Mouse (Mus musculus): ENCODE measurements around the gene Slc25a13. TPM values are rescaled to one million over a fixed set of nuclear protein-coding genes. Genes with fewer than 3 reads are reported as not detected.
"Not testable (repeated sequence)": the region's sequence is repeated elsewhere in the genome, so short reads cannot be mapped to it uniquely, and the experiment has no call there.

Slc25a13 gene
- total RNA-seq, 2 experiments from 2014 or later, result 124 to 140 TPM

DNA sequence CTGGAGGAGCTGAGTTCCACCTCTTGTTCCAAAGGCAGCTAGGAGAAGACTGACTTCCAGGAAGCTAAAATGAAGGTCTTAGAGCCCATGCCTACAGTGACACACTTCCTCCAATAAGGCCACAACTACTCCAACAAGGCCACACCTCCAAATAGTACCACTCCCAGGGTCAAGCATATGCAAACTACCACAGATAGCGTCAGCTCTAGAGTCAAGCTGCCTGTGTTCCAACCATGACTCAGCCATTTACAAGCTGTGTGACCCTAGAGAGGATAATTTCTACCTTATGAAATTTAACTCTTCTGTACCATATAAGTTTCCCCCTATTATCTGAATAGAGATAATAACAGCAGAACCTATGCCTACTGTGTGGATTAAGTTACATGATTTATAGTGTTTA, 9.6 kb downstream of the Slc25a13 start:
- intact Hi-C loops (cut with DNase I), result no loop called here
- no peak for DNase-seq (ENCODE audit: low spot score)

- intact Hi-C loops (cut with DNase I), result no loop called here
- no peak for DNase-seq (ENCODE audit: low spot score)
Measured at GRCm38 (mm10) chr6:6205599-6206165, 11.3 kb downstream of the Slc25a13 start.

DNA sequence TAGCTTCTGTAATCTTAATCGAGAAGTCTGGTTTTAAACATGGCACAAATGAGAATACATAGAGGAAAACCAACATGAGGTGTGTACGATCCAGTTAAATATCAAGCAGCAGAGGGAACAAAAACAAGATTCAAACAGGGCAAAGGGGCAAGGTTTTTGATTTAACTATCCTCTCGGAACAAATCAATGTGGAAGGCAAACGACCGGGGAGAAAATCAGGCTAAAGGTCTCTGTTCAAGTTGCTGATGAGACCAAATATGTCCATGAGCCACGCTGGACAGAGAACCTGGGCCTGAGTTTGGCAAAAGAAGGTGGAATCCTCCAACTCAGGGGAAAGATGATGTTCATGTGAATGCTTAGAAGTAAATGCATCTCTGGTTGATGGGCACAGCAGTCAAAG, 14.5 kb downstream of the Slc25a13 start:
- intact Hi-C loops (cut with DNase I), result no loop called here
- DNase-seq (ENCODE audit: low spot score), result no peak

- no peak for DNase-seq (ENCODE audit: low spot score)
- intact Hi-C loops (cut with DNase I), result no loop called here
Measured at GRCm38 (mm10) chr6:6201977-6202376, 15.0 kb downstream of the Slc25a13 start.

DNA sequence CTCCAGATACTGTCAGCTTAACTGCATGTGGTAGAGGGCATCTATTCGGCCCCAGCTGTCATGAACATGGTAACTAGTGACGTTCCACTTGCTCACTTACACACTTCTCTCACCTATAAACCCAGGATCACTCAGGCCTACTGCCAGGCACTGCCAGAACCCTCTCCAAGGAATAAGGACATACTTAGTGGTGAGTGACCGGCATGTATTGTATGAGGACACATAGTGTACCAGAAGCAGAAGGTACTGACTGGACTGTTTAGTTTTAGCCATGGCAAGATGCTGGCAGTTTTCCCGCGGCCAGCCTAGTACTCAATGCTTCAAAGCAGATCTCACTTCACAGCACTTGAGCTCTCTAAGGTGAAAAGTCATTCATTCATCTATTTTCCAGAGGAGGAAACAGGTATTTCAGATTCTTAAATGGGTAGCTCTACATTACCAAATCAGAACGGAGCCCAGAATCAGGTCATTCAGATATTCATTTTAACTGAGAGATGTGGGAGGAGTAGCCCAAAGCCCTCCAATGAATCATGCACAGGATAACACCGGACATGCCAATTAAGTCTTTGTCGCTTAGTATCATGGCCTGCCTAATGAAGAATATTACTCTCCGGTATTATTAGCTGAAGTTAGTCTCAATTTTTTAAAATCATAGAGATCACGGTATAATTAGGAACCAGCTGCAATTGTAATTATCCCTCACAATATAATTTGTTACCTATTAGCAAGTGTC, 17.7 kb downstream of the Slc25a13 start:
- intact Hi-C loops (cut with DNase I), result no loop called here
- DNase-seq (ENCODE audit: low spot score), result no peak

DNA sequence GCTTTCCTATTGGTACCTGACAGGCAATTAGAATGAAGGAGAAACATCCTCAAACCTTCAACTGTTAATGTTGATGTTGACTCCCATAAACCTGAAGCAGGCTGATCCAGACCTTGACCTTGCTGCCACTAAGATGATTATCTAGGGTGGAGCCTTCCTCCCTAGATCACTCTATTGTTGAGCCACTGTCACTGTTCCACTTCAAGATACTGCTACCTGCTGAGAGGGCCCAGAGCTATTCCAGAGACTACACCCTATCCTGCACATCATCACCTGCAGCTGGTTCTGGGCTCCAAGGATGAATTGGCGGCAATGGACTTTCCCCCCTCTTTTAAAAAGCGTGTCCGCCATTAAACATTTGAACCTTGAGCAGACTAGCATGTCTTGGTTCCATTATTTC, 18.9 kb downstream of the Slc25a13 start:
- intact Hi-C loops (cut with DNase I); DNase-seq (ENCODE audit: low spot score): not testable (repeated sequence)

GRCm38 (mm10) chr6:6197339-6197738, 19.6 kb downstream of the Slc25a13 start:
- DNase-seq (ENCODE audit: low spot score), result no peak
- intact Hi-C loops (cut with DNase I), result no loop called here

DNA sequence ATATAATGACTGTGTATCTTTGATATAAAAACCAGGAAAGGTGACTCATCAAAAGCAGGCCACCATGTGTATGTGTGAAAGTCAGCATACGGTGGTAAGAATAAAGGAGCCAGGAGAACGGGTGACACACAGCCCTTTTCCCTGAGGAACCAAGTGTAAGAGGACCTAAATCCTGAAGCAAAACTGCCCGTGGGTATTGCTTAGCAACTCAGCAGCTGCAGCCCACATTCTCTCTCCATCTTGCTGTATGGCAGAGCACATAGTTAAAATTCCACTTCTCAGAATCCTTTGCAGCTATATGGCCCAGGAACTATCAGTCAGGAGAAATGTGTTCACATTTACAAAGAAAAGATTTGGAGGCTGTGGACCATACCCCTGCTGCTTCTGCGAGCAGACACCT, 20.4 kb downstream of the Slc25a13 start:
- intact Hi-C loops (cut with DNase I), result no loop called here
- DNase-seq (ENCODE audit: low spot score), result no peak

DNA sequence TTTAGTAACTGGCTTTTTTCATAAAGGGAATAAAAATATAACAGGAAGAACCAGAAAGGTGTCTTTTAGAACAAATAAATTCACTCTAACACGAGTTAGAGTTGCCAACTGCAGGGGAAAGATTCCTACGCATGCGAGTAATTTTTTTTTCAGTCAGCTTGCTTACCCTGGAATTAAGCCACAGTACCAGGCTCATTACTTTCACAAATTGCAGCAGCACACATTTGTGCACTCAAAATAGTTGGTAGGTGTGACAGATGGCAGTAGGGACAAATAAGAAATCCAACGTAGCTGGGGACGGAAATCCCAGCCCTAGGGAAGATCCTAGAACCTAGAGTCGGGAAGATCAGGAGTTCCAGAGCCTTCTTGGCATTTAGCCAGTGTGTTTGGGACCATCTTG, 22.1 kb downstream of the Slc25a13 start:
- no peak for DNase-seq (ENCODE audit: low spot score)
- intact Hi-C loops (cut with DNase I), result no loop called here

DNA sequence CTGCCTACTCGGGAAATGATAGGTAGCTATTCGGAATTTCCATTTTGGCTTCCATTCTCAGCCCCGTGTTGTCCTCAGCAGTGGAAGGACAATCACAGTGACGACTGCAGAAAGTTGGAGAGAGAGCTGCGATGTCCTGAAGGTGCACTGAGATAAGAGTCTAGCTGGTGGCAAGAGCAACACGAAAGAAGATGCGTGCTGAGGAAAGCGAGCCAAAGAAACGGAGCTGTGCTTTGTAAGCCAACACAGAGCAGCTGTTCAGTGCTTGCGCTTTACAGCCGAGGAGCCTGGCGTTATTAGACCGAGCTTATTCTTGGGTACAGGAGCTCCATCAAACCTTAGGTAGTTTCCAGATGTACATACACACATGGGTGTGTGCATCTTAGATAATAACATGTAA, 23.1 kb downstream of the Slc25a13 start:
- DNase-seq (ENCODE audit: low spot score), result no peak
- intact Hi-C loops (cut with DNase I), result no loop called here

- no peak for DNase-seq (ENCODE audit: low spot score)
- intact Hi-C loops (cut with DNase I), result no loop called here
Measured at GRCm38 (mm10) chr6:6192413-6192812, 24.6 kb downstream of the Slc25a13 start.

DNA sequence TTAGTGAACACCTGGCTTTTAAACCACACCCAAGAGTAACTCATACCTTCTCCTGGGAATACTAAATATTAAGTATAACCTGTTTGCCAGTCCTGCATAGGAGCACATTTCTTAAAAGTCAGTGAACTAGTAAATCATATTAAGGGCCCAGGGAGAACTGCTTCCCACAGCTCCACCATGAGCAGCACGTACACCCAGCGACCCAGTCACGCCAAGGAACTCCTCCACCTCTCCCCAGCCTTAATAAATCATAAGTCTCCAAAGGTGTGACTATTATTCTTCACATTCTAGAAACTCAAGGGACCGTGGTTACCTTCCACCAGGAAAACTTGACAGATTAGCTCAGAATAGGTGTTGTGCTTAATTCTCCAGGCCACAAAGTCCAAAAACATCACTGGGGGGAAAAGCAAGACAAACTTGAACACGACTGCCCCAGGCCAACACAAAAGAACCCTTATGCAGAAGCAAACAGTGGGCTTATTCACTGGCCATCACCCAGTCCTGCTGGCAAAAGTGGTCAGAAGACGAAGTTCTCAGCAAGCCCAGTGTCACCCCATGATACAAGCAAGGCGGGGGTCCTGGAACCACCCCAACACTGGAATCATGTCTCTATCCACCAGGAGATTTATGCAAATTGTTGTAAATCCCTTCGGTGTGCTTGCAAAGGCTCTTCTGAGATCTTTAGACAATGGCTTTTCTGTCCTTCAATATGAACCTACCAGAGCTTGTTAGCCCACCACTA, 25.2 kb downstream of the Slc25a13 start:
- no peak for DNase-seq (ENCODE audit: low spot score)
- intact Hi-C loops (cut with DNase I), result no loop called here

DNA sequence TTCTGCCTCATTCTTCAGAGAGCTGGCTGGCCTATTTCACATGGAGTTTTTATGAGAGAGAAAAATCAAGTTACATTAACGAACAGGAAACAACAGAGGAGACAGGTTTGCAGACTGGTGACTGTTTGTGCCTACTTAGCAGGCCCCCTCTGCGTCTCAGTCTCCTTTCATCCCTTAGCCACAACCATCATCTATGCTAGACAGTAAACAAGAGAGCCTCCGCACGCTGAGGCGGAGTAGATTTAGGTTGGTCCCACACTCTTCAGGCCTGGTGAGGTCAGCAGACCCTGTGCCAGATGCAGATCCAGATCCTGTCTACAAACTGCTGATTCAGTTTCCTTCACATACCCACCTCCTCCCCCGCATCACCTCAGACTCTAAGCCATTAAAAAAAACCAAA, 28.0 kb downstream of the Slc25a13 start:
- intact Hi-C loops (cut with DNase I), result no loop called here
- DNase-seq (ENCODE audit: low spot score), result no peak

DNA sequence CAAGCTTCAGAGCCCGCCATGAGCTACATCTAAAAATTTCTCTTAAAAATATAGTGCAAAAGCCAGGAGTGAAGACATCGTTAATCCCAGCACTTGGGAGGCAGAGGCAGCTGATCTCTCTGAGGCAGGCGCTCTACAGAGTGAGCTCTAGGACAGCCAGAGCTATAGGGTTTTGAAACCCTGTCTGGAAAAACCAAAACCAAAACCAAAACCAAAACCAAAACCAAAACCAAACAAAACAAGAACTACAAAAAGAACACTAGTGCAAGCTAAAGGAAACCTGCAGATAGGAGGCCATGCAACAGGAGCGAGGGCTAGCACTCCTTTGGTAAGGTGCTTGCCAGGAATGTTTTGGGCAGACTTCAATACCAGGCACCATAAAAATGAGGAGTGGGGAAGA, 30.5 kb downstream of the Slc25a13 start:
- intact Hi-C loops (cut with DNase I), result no loop called here
- no peak for DNase-seq (ENCODE audit: low spot score)

DNA sequence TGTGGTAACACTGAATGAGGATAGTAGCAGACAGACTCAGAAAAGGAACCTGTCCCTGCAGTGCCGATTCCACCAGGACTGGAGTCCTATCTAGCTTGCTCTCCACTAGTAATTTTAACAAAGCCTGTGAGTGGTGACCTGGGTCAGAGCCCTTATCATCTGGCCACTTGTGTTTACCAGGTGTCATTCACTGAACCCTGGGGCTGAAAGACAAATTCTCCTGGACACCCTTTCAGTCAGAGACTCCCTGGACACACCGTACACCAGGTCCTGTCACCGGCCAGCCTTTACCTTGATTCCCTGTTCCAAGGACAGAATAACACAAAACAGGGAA, 31.3 kb downstream of the Slc25a13 start:
- DNase-seq (ENCODE audit: low spot score), result no peak
- intact Hi-C loops (cut with DNase I), result no loop called here

- DNase-seq (ENCODE audit: low spot score), result no peak
- intact Hi-C loops (cut with DNase I), result loop anchor here (5.0 kb wide), 1 partner anchor 117 kb away; no protein-coding TSS in a partner anchor
Measured at GRCm38 (mm10) chr6:6184921-6185734, 31.8 kb downstream of the Slc25a13 start.

DNA sequence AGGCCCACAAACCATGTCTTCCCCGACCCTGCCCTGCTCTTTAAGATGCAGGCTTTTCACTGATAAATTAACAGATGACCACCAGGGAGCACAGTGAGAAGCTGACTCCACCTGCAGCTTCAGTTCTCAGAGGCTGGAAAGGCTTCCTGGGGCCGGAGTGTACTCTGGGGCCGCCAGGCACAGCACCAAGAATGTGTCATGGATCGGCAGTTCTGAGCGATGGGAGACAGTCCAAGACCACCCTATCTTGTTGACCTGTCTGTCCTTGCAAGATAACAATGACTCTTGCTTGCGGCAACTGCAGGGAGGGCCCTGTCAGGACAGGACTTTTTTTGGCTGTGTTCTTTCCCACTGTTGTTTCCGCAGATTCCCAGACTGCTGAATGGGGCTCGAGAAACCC, 33.4 kb downstream of the Slc25a13 start:
- intact Hi-C loops (cut with DNase I), result loop anchor here (5.0 kb wide), 1 partner anchor 119 kb away; no protein-coding TSS in a partner anchor
- no peak for DNase-seq (ENCODE audit: low spot score)

DNA sequence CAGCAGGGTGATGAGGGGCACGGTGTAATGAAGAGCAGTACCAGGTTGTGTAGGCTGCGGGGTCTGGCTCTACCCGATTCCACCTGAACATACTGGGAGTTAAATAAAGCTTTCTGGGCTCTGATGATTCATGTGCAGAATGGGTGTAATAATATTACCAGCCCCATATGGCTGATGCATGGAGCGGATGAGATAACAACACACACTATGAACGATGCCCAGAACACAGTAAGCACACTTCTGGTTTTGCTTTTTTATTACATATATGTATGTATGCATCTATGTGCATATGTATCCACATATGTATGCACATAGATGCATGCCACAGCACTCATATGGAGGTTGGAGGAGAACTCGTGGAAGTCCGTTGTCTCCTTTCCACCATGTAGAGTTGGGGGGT, 34.8 kb downstream of the Slc25a13 start:
- no peak for DNase-seq (ENCODE audit: low spot score)
- intact Hi-C loops (cut with DNase I), result loop anchor here (5.0 kb wide), 1 partner anchor 120 kb away; no protein-coding TSS in a partner anchor

- intact Hi-C loops (cut with DNase I); DNase-seq (ENCODE audit: low spot score): not testable (repeated sequence)
Measured at GRCm38 (mm10) chr6:6178341-6178740, 38.6 kb downstream of the Slc25a13 start.

- intact Hi-C loops (cut with DNase I), result no loop called here
- DNase-seq (ENCODE audit: low spot score), result no peak
Measured at GRCm38 (mm10) chr6:6175350-6175971, 41.5 kb downstream of the Slc25a13 start.

Data from heart, postnatal 25 days (tissue).